Mouse (Mus musculus) brain, embryonic 14.5 days (tissue): ENCODE results near the gene Ppp2r5c. TPM values are rescaled to one million over a fixed set of nuclear protein-coding genes. Genes with fewer than 3 reads are reported as not detected.

ENCODE experiments used
- DNase-seq: peaks from one replicate; pipeline ENCODE4 v3.0.0-alpha.2; 2011; ENCODE audit warnings: low read depth
- CTCF ChIP-seq: fragments of 200-500 bp; IDR thresholded peaks from 2 replicates; pipeline ENCODE4 v1.5.1; 2012; ENCODE audit warnings: inconsistent platforms, mild to moderate bottlenecking, moderate library complexity, borderline replicate concordance; ENCODE audit not compliant: insufficient read depth, insufficient read length; ENCODE audit errors: extremely low read depth
- POLR2A ChIP-seq: fragments of 200-500 bp; IDR thresholded peaks from 2 replicates; pipeline ENCODE4 v1.6.1; 2012; ENCODE audit warnings: mild to moderate bottlenecking, inconsistent platforms, borderline replicate concordance; ENCODE audit not compliant: poor library complexity, insufficient read depth, insufficient read length, severe bottlenecking; ENCODE audit errors: extremely low read depth
- polyA plus RNA-seq: library from polyadenylated mRNA; depleted of rRNA; stranded (reverse); fragments of >200 nt; gene quantifications from 2 replicates; pipeline ENCODE4 v1.2.3, GENCODE M21; 2012

Ppp2r5c gene
- polyA plus RNA-seq, 1 experiment: 101 TPM

DNA sequence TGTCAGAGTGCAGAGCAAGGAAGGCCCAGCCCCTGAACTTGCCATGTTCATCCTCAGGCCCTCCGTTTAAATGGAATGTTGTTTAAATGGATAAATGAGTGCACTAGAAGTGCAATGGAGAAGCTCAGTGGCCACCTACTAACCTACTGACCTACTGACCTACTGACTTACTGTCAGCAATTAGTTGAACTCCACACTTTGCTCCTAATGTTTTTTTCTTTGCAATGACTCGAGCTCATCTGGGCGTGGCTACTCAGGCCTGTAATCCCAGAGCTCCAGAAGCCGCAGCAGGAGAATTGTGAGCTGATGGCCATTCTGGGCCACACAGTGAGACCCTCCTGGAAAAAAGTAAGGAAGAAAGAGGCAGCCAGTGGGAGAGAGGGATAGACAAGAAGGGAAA lies 129.0 kb downstream of the Ppp2r5c start:
- TF ChIP-seq POLR2A (no peak), CTCF (no peak)
- DNase-seq: no peak

DNA sequence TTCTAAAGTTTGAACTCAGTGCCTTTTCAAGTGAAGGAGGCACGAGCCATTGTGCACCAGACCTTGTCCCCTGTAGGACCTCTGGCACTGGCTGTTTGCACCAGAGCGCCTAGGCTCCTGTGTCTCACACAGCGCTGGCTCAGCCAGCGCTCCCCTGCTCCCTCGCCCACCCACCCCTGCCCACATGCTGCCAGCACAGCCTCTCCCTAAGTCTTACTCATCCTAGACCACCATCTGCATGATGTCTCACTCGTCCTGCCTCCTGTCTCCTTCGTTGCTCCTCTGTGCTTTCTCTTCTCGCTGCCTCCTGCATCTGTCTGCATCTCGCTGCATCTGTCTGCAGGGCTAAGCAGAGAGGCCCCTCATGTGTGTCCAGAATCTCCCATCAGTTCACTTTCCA lies 131.4 kb downstream of the Ppp2r5c start:
- DNase-seq: no peak
- TF ChIP-seq POLR2A: no peak
- no peak for TF ChIP-seq CTCF

DNA sequence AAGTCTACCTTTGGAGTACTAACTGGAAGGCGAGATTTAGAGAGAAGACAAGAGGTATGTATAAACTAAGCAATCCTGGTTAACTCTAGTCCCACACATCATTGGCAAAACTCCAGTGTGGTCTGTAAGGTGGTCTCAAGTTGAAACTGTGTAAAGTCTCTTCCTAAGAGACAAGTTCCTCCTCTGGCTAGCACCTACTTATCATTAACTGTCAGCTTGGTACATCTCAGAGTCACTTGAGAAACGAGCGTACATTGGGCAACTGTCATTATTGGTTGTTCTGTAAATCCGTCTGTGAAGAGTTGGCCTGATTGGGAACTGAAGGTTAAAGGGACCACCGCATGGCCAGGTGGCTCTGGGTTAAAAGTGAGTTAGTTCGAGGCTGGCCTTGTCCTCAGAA lies 141.7 kb downstream of the Ppp2r5c start:
- TF ChIP-seq CTCF (no peak), POLR2A (no peak)
- no peak for DNase-seq

DNA sequence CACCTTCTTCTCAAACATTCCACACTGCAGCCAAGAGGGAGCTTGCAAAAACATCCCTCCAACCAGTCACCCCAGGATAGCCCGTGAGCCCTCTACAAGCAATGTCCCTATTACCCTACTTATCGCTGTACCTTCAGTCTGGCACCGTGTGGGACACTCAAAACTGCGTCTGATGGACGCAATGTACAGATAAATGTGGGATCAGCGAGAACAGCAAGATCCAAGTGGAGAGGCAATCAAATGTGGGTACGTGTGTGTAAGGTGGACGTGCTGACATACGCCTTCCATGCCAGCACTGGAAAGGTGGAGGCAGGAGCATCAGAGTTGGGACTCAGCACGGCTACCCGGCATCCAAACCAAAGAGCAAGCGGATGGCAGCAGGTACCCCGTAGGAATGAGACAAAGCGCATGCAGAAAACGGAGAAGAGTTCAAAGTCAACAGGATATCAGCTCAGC lies 143.9 kb downstream of the Ppp2r5c start:
- no peak for DNase-seq
- TF ChIP-seq CTCF (no peak), POLR2A (no peak)

DNA sequence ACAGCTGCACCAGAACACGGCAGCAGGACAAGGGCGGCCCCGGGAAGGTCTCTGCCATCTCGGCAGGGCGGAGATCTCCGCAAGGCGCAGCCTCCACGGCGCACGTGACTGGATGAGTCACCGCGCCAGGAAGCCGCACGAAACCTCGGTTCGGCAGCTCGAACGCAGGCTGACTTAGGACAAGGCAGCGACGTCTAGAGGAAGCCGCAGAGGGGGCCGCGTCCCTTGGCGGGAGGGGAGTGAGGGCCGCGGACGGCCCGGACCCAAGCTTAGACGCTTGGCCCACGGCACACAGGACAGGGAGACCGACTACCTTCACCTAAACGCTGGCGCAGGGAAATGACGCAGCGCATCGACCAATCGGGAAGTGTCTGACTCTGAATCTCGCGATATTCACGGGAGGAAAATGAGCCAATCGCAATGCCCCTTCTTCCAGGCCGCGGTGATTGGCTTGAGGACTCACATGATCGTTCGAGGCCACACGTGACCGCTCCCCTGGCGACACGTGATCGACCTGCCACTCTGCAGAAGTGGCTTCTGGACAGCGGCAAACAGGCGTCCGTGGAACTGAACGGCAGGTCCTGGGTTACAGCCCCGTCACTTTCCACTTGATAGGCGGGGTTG lies 144.5 kb downstream of the Ppp2r5c start:
- TF ChIP-seq POLR2A (peak; percentile 67; the same call in 1 of the 2 replicates), CTCF (no peak)
- DNase-seq: peak; percentile 100

DNA sequence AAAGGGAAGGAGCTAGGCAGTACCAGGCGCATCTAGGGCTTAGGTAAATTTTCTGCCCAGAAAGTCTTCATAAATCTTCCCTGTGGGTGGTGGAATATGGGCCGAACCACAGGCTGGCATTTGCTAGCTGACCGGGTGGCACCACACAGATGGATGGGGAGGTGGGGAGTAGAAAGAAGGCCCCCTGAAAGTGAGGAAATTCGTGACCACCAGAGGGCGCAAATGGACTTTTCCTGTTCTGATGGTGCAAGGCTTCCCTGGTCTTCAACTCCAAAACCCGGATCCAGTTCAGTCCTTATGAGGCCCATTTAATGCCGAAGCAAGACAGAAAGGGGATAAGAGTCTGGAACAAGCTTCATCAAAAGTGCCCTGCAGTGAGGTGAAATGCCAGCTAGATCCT lies 151.6 kb downstream of the Ppp2r5c start:
- TF ChIP-seq CTCF (peak; percentile 80), POLR2A (no peak)
- peak; percentile 71 for DNase-seq

DNA sequence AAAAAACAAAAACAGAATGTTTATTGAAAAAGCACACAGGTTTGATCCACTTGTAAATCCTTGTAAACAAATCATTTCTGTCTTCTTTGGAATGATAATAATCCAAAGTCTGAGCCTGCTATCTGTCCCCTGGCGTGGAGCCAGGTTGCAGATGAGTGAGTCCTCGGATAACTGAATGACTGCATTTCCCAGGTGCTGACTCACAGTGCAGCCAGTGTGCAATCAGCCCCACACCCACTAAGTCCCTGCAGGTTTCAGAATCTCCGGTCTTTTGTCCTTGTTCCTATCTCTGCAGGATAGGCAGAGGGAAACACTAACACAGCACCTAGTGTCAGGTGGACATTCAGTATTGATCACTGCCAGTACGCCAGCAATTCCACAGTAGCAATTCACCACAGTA lies 152.9 kb downstream of the Ppp2r5c start:
- TF ChIP-seq POLR2A: no peak
- TF ChIP-seq CTCF: no peak
- DNase-seq: no peak

DNA sequence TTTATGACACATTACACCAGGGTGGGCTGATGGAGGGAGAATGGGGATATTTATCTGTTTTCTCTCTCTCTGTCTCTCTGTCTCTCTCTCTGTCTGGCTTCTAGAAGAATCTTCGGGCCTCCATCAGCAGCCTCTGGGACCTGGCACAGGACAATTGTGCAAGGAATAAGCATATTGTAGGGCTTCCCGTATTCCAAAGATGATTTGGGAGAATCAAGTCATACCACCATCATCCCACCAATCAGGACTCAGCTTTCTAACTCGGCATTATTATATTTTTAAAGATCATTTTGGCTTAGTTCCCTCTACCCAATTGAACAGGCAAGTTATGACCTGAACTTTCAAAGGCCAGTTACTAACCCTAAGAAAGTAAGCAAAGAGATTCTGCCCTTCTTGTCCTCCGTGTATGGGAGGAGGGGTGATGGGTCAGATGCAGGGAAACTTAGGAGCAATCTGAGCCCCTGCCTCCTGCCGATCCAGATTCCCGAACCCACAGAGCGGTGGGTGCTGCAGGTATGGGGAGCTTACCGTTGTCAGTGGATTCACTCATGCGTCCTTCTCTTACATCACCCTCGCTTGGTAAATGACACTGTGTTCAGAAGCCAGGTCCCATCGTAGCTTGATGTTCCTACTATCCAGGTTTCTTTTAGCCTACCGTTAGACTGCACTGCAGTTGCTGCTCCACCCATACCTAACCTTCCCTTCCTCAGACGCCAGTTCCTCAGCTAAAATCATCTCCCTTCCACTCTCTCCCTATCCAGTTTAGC lies 153.5 kb downstream of the Ppp2r5c start:
- TF ChIP-seq CTCF (no peak), POLR2A (no peak)
- no peak for DNase-seq

DNA sequence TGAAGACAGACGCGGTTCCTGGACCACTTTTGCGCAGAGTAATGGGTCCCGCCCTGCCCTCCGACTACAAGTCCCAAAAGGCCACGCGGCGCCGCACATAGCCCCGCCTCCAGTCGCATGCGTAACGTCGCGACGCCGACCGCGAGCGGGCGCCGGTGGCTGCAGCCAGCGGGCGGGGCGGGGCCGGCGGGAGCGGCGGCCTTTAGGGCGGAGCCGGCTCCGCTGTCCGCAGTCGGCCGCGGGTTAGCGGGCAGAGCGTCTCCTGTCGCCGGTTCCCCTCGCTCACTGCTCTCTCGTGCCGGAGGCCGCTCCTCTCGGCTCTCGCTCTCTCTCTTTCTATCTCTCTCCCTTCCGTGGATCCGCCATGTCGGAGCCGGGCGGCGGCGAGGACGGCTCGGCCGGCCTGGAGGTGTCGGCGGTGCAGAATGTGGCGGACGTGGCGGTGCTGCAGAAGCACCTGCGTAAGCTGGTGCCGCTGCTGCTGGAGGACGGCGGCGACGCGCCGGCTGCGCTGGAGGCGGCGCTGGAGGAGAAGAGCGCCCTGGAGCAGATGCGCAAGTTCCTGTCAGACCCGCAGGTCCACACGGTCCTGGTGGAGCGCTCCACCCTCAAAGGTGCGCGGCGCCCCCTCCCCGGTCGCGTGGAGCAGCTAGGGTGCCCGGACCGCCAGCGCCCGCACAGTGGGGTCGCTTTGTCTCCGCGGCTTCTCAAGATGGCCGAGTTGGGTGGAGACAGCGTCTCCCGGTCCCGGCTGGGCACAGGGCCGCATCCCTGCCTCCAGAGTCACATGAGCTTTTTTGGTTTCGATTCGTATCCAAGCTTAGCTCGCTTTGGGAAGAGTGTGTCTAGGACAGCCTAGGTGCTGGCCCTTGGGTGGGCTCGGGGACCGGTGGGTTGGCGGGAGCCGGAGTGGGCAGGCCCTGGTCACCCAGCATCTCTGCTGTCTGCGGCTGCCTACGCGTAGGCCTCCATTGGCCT lies 154.6 kb downstream of the Ppp2r5c start, which contains the start of gene Dync1h1:
Gene Dync1h1, plus strand, starts transcription at position 212 of the 978 bp plus-strand sequence.
- TF ChIP-seq POLR2A: peak; percentile 99
- TF ChIP-seq CTCF: no peak
- DNase-seq: peak; percentile 96

DNA sequence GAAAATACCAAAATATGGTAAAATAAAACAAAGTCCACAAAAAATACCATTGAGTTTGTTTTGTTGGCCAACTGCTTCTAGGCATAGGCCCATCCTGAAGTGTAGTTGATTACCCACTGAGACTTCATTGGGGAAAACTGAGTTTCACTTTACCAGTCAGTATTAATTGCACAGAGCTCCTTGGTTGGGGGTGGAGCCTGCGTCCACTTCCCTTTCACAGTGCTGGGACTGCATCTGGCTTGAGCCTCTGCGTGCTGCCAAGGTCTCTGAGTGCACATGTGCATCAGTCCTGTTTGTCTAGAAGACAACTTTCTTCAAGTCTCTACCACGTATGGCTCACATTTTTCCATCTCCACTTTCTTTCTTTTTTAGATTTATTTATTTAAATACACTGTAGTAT lies 159.2 kb downstream of the Ppp2r5c start:
- DNase-seq: no peak
- TF ChIP-seq CTCF (no peak), POLR2A (no peak)

DNA sequence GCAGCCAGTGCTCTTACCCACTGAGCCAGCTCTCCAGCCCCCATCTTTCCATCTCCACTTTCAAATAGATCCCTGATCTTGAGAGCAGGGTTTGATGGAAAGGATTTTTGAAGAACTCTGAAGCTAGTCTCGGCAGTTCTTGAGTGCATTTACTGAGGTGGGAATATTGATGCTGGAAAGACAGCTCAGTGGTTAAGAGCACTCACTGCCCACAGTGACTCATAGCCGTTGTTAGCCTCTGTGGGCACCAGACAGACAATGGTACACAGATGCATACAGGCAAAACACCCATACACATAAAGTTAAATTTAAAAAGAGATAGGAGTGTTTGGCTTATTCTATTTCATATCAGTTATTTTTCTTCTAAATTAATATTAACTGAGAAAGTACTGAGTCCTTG lies 159.8 kb downstream of the Ppp2r5c start:
- no peak for DNase-seq
- TF ChIP-seq POLR2A (no peak), CTCF (no peak)
